Mouse (Mus musculus): ENCODE measurements around the gene Gm11146.

The Gm11146 gene

GRCm38 (mm10) chr16:77556446-77557105, 45.3 kb downstream of the Gm11146 start:
- no peak for DNase-seq (ENCODE audit: low spot score)

GRCm38 (mm10) chr16:77551051-77551450, 50.8 kb downstream of the Gm11146 start:
- no peak for DNase-seq (ENCODE audit: low spot score)
